Mouse (Mus musculus) embryonic stem cell, embryonic (primary cell): ENCODE measurements at regions not wholly inside any gene's neighbourhood (a gene's known extent, or its start where the extent isn't known, plus 50 kb on each side); places are given as distances from the start of the nearest gene placed in this dataset.
"Not testable (repeated sequence)": the region's sequence is repeated elsewhere in the genome, so short reads cannot be mapped to it uniquely, and the experiment has no call there.

Experiments used
- CTCF ChIA-PET, 4 experiments: fragments of 300-600 bp in 2 of 4; fragments of 350-600 bp in 2 of 4; sonication (Branson Sonifier 250); formaldehyde crosslinking; loops; one replicate each; lab custom pipeline; 2022; ENCODE audit warnings: inconsistent platforms in 2 of 4; lab: Charles Lee
- POLR2A ChIA-PET, 4 experiments: fragments of 300-600 bp in 2 of 4; fragments of 350-600 bp in 2 of 4; sonication (Branson Sonifier 250); formaldehyde crosslinking; loops; one replicate each; lab custom pipeline; 2022; ENCODE audit warnings: antibody characterized with exemption in 4 of 4, inconsistent platforms in 1 of 4; lab: Charles Lee

- ChIA-PET CTCF (interaction anchor here in 1 of 4 experiments (0.5 kb wide), 1 partner anchor 143 kb away, joined by 4 read pairs; no protein-coding TSS in a partner anchor), POLR2A (interaction anchor here in 1 of 4 experiments (0.5 kb wide), 1 partner anchor 533 kb away, joined by 3 read pairs; no protein-coding TSS in a partner anchor)
Measured at GRCm38 (mm10) chr7:137924464-137925167, 472.9 kb downstream of the Tcerg1l start.

DNA sequence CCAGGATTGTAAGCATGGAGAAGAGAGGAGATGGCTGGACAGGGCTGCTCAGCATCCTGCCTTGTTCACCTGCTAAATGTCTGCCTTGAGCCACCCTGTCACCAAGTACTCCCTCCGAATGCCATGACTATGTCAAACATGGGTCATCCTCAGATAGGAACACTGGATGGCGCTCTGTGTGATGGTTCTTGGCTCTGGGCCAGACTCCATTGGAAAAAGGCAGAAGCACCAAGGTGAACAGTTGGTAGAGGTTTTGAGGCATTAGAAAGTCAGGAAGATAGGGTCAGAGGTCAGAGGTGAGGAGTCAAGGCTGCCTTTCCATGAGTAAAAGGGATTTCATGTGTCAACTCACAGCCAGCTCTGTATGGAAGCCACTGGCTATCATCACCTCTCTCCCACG lies 471.9 kb downstream of the Tcerg1l start:
- POLR2A ChIA-PET: no interaction called here
- CTCF ChIA-PET: no interaction called here

DNA sequence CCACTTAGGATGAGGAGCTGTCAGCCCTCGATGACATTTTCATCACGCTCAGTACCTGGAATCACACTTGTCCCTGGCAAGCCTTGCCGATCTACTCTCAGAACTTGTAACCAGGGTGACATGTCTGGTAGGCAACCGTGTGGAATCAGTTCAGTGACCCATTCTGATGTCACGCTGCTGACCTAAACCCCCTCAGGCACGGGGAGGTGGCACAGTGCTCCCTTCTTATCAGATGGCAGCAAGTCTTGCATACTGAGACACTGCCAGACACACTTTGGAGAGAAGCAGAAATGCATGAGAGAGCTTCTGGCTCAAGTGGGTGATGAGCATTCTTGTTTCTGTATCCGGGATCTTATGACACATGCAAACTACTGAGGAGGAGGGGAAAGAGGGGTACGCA lies 470.2 kb downstream of the Tcerg1l start:
- CTCF ChIA-PET: no interaction called here
- POLR2A ChIA-PET: no interaction called here

- ChIA-PET CTCF (no interaction called here), POLR2A (interaction anchor here in 1 of 4 experiments (0.6 kb wide), 1 partner anchor 301 kb away, joined by 3 read pairs; no protein-coding TSS in a partner anchor)
Measured at GRCm38 (mm10) chr7:137930200-137930599, 467.3 kb downstream of the Tcerg1l start.

GRCm38 (mm10) chr7:137935896-137936295 lies 461.6 kb downstream of the Tcerg1l start:
- POLR2A ChIA-PET: interaction anchor here in 1 of 4 experiments (0.5 kb wide), 1 partner anchor 21 kb away, joined by 5 read pairs; no protein-coding TSS in a partner anchor
- CTCF ChIA-PET: no interaction called here

- CTCF ChIA-PET: no interaction called here
- POLR2A ChIA-PET: no interaction called here
Measured at GRCm38 (mm10) chr7:137939116-137939515, 458.4 kb downstream of the Tcerg1l start.

DNA sequence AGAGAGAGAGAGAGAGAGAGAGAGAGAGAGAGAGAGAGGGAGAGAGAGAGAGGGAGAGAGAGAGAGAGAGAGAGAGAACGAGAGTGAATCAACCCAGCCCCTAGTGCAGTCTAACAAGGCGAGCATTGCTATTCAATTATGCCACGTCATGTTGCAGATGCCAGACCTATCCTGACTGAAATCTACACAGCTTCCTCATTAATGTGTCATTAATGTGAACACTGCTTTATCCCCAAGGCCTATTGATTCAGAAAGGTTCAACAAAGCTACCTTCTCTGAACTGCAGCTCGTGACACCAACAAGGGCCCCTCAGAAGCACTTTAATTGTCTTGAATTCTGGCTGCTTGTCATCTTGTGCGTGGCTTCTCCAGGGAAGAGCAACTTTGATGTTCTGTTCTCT lies 457.4 kb downstream of the Tcerg1l start:
- CTCF ChIA-PET: no interaction called here
- POLR2A ChIA-PET: no interaction called here

GRCm38 (mm10) chr7:137944991-137945390 lies 452.5 kb downstream of the Tcerg1l start:
- ChIA-PET CTCF (no interaction called here), POLR2A (no interaction called here)

DNA sequence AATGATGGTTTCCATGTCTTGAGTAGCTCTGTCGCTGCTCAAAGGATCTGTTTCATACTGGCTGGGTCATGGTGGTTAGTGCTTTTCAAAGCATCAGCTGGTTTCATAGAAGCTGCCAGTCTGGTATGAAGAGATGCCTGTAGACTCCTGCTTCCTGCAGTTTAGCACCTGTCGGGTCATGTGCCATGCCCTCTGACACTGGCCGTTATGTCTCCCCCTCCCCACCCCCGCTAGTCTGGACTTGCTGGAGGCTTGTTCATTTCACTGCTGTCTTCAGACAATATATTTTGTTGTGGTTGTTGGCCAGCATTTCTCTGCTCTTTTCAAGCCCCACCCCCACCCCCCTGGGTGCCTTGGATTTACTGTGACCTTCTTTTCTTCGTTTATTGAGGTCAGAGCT lies 450.1 kb downstream of the Tcerg1l start:
- CTCF ChIA-PET: no interaction called here

DNA sequence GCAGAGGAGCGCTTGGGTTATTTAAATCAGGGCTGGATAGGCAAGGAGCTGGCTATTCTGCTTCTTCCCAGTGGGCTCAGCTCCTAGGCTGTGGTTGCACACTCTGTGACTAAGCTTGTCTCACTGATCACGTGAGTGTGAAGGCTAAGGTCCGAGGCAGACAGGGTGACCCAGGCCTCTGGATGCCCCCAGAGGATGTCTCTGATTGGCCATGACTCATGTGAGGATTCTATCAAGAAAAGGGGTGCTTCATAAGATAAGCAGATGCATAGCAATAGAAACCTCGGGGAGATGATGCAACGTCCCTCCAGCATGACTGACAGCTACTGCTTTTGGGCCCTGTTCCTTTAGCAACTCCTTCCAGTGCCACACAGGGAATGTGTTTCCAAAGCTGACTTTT lies 440.2 kb downstream of the Tcerg1l start:
- ChIA-PET POLR2A (interaction anchor here in 2 of 4 experiments (0.7 kb wide), 2 partner anchors 22 to 510 kb away, joined by 3 to 5 read pairs; no protein-coding TSS in a partner anchor), CTCF (interaction anchor here in 1 of 4 experiments (0.7 kb wide), 1 partner anchor 946 kb away, joined by 4 read pairs; no protein-coding TSS in a partner anchor)

More for the DNA sequence above, 450.1 kb downstream of the Tcerg1l start:
- POLR2A ChIA-PET: interaction anchor here in 2 of 4 experiments (0.6 to 0.7 kb wide), 5 partner anchors 63 to 1783 kb away, joined by 3 to 14 read pairs (median 7); no protein-coding TSS in a partner anchor

DNA sequence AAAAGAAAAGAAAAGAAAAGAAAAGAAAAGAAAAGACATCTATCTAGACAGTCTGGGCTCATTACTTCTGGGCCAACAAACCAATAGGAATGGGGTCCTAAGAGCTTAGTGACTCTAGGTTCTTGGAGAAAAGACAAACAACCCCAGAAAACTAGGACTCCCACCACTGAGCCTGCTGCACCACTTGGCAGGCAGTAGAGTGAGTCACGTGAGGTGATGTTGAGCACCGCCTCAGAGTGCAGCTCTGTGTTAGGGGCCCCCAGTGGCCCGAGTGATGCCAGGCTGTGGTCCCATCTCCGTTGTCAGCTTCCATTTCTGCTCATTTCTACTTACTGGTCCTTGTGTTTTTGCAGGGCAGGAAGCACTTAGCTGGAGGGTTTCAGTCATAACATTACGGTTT lies 439.7 kb downstream of the Tcerg1l start:
- ChIA-PET POLR2A (interaction anchor here in 2 of 4 experiments (0.7 kb wide), 2 partner anchors 22 to 510 kb away, joined by 3 to 5 read pairs; no protein-coding TSS in a partner anchor), CTCF (no interaction called here)

DNA sequence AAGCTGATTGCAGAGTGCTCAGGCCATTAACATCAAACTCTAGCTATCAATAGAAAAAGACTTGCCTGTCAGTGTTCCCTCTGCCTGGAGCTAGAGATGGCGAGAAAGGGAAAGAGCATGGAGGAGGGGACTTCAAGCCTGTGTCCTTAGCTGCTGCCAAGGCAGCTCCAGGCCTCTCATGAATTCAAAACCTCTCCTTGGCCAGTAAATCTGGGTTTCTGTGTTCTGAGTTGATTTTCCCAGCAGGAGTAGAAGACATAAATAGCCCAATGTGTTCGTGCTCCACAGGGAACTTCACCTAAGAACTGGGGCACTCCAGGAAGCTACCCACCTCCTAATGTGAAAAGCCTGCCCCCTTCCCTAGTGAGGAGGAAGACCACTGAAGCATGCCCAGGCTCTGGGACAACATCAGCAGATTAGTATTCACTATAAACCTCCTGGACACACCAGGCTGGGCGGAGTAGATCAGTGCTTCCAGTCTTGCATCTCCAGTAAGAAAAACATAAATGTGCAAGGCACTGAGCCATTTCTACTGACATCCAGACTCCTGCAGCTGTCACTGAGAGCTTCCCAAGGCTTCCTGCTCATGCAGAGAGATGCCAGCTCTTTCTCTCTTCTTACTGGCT lies 433.9 kb downstream of the Tcerg1l start:
- ChIA-PET POLR2A (no interaction called here), CTCF (interaction anchor here in 2 of 4 experiments (0.6 to 1.2 kb wide), 2 partner anchors 120 to 883 kb away, joined by 3 read pairs; no protein-coding TSS in a partner anchor)

DNA sequence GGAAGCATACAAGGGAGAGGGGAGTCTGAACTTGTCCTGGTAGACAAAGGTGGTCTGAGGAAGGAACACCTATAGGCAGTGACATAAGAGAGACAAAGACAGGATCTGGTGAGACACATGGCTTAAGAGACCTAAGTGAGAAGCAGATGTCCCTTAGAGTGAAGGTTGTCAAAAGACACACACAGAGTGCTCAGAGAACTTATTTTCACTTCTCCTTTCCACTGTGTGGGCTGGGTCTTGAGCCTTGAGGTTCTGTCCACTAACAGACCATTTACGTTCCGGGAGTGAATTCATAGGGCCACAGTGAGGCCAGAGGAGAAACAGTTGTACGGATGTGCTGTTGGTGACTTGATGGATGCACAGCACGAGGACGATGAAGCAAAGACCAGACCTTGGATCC lies 422.8 kb downstream of the Tcerg1l start:
- ChIA-PET CTCF (no interaction called here), POLR2A (no interaction called here)

GRCm38 (mm10) chr7:137977527-137977926 lies 420.0 kb downstream of the Tcerg1l start:
- POLR2A ChIA-PET: no interaction called here
- CTCF ChIA-PET: interaction anchor here in 1 of 4 experiments (0.6 kb wide), 1 partner anchor 176 kb away, joined by 3 read pairs; no protein-coding TSS in a partner anchor

DNA sequence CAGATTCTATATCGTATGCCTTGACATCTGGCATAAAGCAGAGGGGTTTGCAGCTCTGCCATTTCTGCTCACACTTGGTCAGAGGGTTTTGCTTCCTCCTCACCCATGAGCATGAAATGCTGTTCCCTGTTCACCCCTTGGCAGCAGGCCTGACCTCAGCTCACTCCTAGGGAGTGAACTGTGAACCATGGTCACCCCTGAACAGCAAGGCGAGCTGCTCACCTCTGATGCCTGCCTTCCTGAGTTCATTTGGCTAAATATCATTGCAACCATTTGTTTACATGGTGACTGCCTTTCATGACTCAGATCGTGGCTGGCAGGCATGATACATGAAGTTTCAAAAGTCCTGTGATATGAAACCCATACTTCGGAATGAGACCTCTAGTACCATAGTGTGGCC lies 418.2 kb downstream of the Tcerg1l start:
- ChIA-PET CTCF (interaction anchor here in 1 of 4 experiments (0.6 kb wide), 1 partner anchor 165 kb away, joined by 5 read pairs; no protein-coding TSS in a partner anchor), POLR2A (no interaction called here)

DNA sequence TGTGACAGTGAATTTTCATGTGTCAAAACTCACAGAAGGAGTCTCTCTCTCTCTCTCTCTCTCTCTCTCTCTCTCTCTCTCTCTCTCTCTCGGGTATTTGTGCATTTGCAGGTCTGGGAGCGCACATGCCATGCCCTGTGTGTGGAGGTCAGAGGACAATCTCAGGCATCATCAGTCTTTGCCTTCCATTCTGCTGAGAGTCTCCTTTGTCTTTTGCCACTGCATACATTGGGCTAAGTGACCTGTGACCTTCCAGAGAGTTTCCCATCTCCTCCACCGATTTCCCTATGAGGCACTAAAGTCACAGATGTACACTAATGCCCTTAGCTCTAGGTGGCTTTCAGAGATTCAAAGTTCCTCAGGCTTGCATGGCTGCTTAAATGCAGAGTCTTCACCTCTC lies 391.7 kb downstream of the Tcerg1l start:
- ChIA-PET POLR2A (interaction anchor here in 1 of 4 experiments (1.7 kb wide), 1 partner anchor 20 kb away, joined by 3 read pairs; no protein-coding TSS in a partner anchor), CTCF (no interaction called here)

DNA sequence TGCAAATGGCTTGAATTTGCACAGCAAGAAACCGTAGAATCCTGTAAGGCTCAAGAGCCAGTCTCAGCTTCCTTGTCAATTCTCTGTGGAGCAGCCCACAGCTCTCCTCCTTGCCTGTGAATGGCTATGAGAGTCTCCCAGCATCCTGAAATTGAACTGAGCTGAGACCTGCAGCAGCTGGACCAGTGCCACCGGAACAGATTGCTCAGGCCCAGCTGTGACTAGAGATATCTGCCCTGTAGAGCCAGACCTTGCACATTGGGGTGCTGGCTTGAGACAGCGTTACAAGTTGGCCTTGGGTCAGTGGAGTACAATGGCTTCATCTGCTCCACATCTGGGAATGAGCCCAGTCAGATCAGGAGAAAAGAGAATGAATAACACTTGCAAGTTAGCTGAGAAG lies 390.6 kb downstream of the Tcerg1l start:
- CTCF ChIA-PET: no interaction called here
- POLR2A ChIA-PET: interaction anchor here in 1 of 4 experiments (1.7 kb wide), 1 partner anchor 19 kb away, joined by 3 read pairs; no protein-coding TSS in a partner anchor

GRCm38 (mm10) chr7:138008601-138009000 lies 388.9 kb downstream of the Tcerg1l start:
- CTCF ChIA-PET: no interaction called here
- POLR2A ChIA-PET: no interaction called here

DNA sequence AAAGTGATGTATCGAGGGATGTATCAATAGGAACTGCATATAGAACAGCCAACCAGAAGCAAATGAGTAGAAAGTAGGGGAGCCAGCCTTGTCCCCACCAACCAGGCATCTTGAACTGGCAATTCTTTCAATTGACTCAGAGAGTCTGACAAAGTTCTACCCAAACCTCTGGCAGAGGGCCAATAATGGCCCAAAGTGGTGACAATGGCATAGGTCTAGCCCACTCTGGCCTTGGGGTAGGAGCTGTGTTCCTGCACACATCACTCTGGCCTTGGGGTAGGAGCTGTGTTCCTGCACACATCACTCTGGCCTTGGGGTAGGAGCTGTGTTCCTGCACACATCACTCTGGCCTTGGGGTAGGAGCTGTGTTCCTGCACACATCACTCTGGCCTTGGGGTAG lies 373.5 kb downstream of the Tcerg1l start:
- POLR2A ChIA-PET, CTCF ChIA-PET: not testable (repeated sequence)

DNA sequence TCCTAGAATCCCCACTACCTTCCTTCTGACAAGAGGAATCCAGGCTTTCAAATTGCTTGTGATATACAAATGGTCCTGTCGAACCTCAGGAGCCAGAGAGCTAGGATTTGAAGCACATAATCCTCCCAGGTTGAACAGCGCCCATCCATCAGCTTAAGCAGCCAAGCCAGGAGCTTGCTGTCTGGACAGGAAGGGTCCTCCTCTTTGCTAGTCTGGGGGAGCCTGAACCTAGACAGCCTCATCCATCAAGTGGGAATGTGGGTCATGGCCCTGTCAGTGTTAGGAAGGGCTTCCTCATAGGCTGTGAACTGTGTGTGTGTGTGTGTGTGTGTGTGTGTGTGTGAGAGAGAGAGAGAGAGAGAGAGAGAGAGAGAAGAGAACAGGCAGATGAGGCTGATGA lies 345.8 kb downstream of the Tcerg1l start:
- ChIA-PET CTCF (no interaction called here), POLR2A (interaction anchor here in 1 of 4 experiments (0.6 kb wide), 1 partner anchor 1358 kb away, joined by 3 read pairs; no protein-coding TSS in a partner anchor)
